Comparison of ENCODE assay signal across 20 mouse cellular contexts in genomic region chr6:38347875-38348274, GRCm38 (mm10). TPM values are rescaled to one million over a fixed set of nuclear protein-coding genes. Genes with fewer than 3 reads are reported as not detected.
A peak's percentile ranks its signal among the peaks of the same experiment; 100 is the strongest.
DNase-seq lines count a peak whose midpoint lies in the region; ATAC-seq lines count a peak whose summit lies in the region.
"Had no signal": no experiment of that assay in that cellular context is flagged by ENCODE, and none has a peak within 500 bp of the region (broad histone marks: within the 10 kb centered on the region; RNA-seq: fewer than 3 reads in every experiment).

No protein-coding gene starts in this region.

- no peaks in the 10 kb centered on the region for H3K9me3 ChIP-seq in heart, embryonic 13.5 days
- H3K9me3 ChIP-seq in liver, embryonic 16.5 days (replicated peaks; ENCODE audit: control insufficient read depth, low read length), result no peaks in the 10 kb centered on the region
- H3K9me3 ChIP-seq: embryonic facial prominence, embryonic 15.5 days; forebrain, embryonic 12.5 days; heart, embryonic 10.5 days; heart, embryonic 15.5 days; hindbrain, embryonic 10.5 days had no signal

- H3K27me3 ChIP-seq in heart, embryonic 13.5 days (replicated peaks), result peaks cover 16% of the 10 kb centered on the region
- H3K27me3 ChIP-seq in liver, embryonic 16.5 days (ENCODE audit: control insufficient read depth, insufficient read depth, low read depth, low read length), result no peaks in the 10 kb centered on the region

- no peak for DNase-seq in heart, postnatal 14 days
- peak; percentile 71 for DNase-seq in induced T-regulatory cell, adult 2 months (ENCODE audit: low read depth)
- no peak for DNase-seq in ovary, postnatal 14 days (ENCODE audit: low spot score)
- no peak for DNase-seq in lung, postnatal 10 days
- DNase-seq: adrenal gland, postnatal 10 days; cerebellum, adult 11 months; cerebellum, adult 8-10 months; cerebellum, postnatal 14 days; embryo, embryonic 11 days; gastrocnemius, postnatal 10 days; heart, adult 18-20 months had no signal

- H3K4me1 ChIP-seq in heart, embryonic 13.5 days, result peaks cover 19% of the 10 kb centered on the region
- H3K4me1 ChIP-seq in liver, embryonic 16.5 days (ENCODE audit: control insufficient read depth, low read depth, low read length), result peaks cover 77% of the 10 kb centered on the region
- H3K4me1 ChIP-seq: embryonic facial prominence, embryonic 15.5 days; forebrain, embryonic 12.5 days had no signal

- no peak overlapping the region for H3K27ac ChIP-seq in heart, embryonic 13.5 days (replicated peaks)
- peak overlapping the region; percentile 38 for H3K27ac ChIP-seq in liver, embryonic 16.5 days (ENCODE audit: low read length)
- H3K27ac ChIP-seq: embryonic facial prominence, embryonic 15.5 days; forebrain, embryonic 12.5 days; heart, embryonic 10.5 days; heart, embryonic 15.5 days; hindbrain, embryonic 10.5 days; hindbrain, embryonic 14.5 days had no signal

- H3K36me3 ChIP-seq in heart, embryonic 13.5 days, result no peaks in the 10 kb centered on the region
- H3K36me3 ChIP-seq in liver, embryonic 16.5 days (ENCODE audit: control insufficient read depth, insufficient read depth), result peaks cover 3% of the 10 kb centered on the region
- H3K36me3 ChIP-seq: embryonic facial prominence, embryonic 15.5 days; forebrain, embryonic 12.5 days; heart, embryonic 10.5 days; heart, embryonic 15.5 days; hindbrain, embryonic 10.5 days had no signal

- WGBS in heart, embryonic 13.5 days, result 61% methylated on average over 5 of the region's 5 CpGs
- 49% methylated on average over 5 of the region's 5 CpGs for WGBS in liver, embryonic 16.5 days (ENCODE audit: insufficient replicate concordance)

- ATAC-seq in heart, embryonic 13.5 days (ENCODE audit: extremely low read depth, insufficient number of reproducible peaks, low FRiP score, low TSS enrichment), result no peak
- no peak for ATAC-seq in liver, embryonic 16.5 days (ENCODE audit: low read depth)
- ATAC-seq: forebrain, embryonic 16.5 days had no signal

- peak overlapping the region; percentile 58 for H3K4me2 ChIP-seq in heart, embryonic 13.5 days
- H3K4me2 ChIP-seq in liver, embryonic 16.5 days (ENCODE audit: low read depth, low read length), result peak overlapping the region; percentile 28; the same call in 1 of the 2 replicates
- H3K4me2 ChIP-seq: embryonic facial prominence, embryonic 15.5 days; forebrain, embryonic 12.5 days; heart, embryonic 15.5 days; hindbrain, embryonic 14.5 days had no signal

- H3K9ac ChIP-seq in heart, embryonic 13.5 days, result no peak overlapping the region
- H3K9ac ChIP-seq in liver, embryonic 16.5 days (ENCODE audit: low read depth, low read length), result no peak overlapping the region
- H3K9ac ChIP-seq: embryonic facial prominence, embryonic 15.5 days; forebrain, embryonic 12.5 days; heart, embryonic 15.5 days; hindbrain, embryonic 14.5 days had no signal

- H3K4me3 ChIP-seq in heart, embryonic 13.5 days, result peak overlapping the region; percentile 8; the same call in 1 of the 2 replicates
- no peak overlapping the region for H3K4me3 ChIP-seq in liver, embryonic 16.5 days (ENCODE audit: low read depth, low read length)
- H3K4me3 ChIP-seq: embryonic facial prominence, embryonic 15.5 days; forebrain, embryonic 12.5 days; heart, embryonic 10.5 days; heart, embryonic 15.5 days; hindbrain, embryonic 10.5 days had no signal

- intact Hi-C loops in heart, postnatal 14 days (cut with DNase I), result no loop called here

RNA-seq across cellular contexts. Expression of gene Zc3hav1, which starts 6.5 kb away (rescaled TPM):
- polyA plus RNA-seq in heart, embryonic 13.5 days (2015; fragmentation: Nextera tagmentation; extraction: Ambion mirVana), result 8.6 and 9.0 TPM in 2 replicates
- total RNA-seq in heart, postnatal 14 days (2021), result 10 to 100 TPM; 16.9 to 18.8 TPM
- polyA plus RNA-seq in liver, embryonic 16.5 days (2015; fragmentation: Nextera tagmentation; extraction: Ambion mirVana), result 21.4 and 22.3 TPM in 2 replicates

RNA-seq across cellular contexts. Expression of gene Ttc26, which starts 33.4 kb away (rescaled TPM):
- 2.9 TPM in 2 replicates for polyA plus RNA-seq in heart, embryonic 13.5 days (2015; fragmentation: Nextera tagmentation; extraction: Ambion mirVana)
- total RNA-seq in heart, postnatal 14 days (2021), result 1 to 10 TPM; 2.6 to 3.7 TPM
- 0.22 and 0.42 TPM in 2 replicates for polyA plus RNA-seq in liver, embryonic 16.5 days (2015; fragmentation: Nextera tagmentation; extraction: Ambion mirVana)

RNA-seq across cellular contexts. Expression of gene Zc3hav1l, which starts 48.8 kb away (rescaled TPM):
- 7.6 and 8.0 TPM in 2 replicates for polyA plus RNA-seq in heart, embryonic 13.5 days (2015; fragmentation: Nextera tagmentation; extraction: Ambion mirVana)
- 1 to 10 TPM; 3.4 to 3.8 TPM for total RNA-seq in heart, postnatal 14 days (2021)
- 1.1 and 1.4 TPM in 2 replicates for polyA plus RNA-seq in liver, embryonic 16.5 days (2015; fragmentation: Nextera tagmentation; extraction: Ambion mirVana)
